Mouse (Mus musculus): Measurements from ENCODE around the gene Kpna4. TPM values are rescaled to one million over a fixed set of nuclear protein-coding genes. Genes with fewer than 3 reads are reported as not detected.

The Kpna4 gene
- total RNA-seq, 1 experiment = 33.8 TPM

GRCm38 (mm10) chr3:69125891-69126508 is 913 bp downstream of the Kpna4 start:
- in situ Hi-C loops (cut with MboI; ENCODE audit: low sequenced_read_pairs in 2 of 2, unreplicated experiment in 2 of 2) = no loop called here
- peak; percentile 41 for DNase-seq (ENCODE audit: low read depth, low spot score)
- TF ChIP-seq ZC3H11A (IDR thresholded peaks at IDR 0.05; ENCODE audit: borderline replicate concordance, low read depth, low read length) = no peak
- TF ChIP-seq ZNF384 (IDR thresholded peaks at IDR 0.05; ENCODE audit: low read depth, low read length) = no peak
- TF ChIP-seq HCFC1 (IDR thresholded peaks at IDR 0.05; ENCODE audit: borderline replicate concordance, insufficient read depth, low read length) = no peak
- no peak for TF ChIP-seq CHD2 (IDR thresholded peaks at IDR 0.05; ENCODE audit: low read depth, low read length)
- no peak for TF ChIP-seq MAFK (IDR thresholded peaks at IDR 0.05; ENCODE audit: insufficient read depth, low read depth, low read length)

GRCm38 (mm10) chr3:69125461-69125860 is 1.5 kb downstream of the Kpna4 start:
- Histone ChIP-seq H3K4me1 (ENCODE audit: control insufficient read depth in 2 of 2, insufficient read depth in 2 of 2, low read length in 2 of 2, poor library complexity in 1 of 2) (no peaks in the 10 kb centered on the region), H3K9ac (ENCODE audit: insufficient read depth, low read depth, low read length, poor library complexity, severe bottlenecking) (no peak overlapping the region; the same call in 1 of the 2 replicates), H3K36me3 (ENCODE audit: control insufficient read depth, insufficient read depth, low read length, poor library complexity, severe bottlenecking) (no peaks in the 10 kb centered on the region; the same call in 1 of the 2 replicates), H3K4me3 (ENCODE audit: insufficient read depth in 1 of 2, low read depth in 1 of 2, low read length in 2 of 2, poor library complexity in 1 of 2, severe bottlenecking in 1 of 2) (peak overlapping the region in 1 of 2 experiments; percentile 90; a peak in 2 of 4 replicates), H3K9me3 (ENCODE audit: control insufficient read depth, insufficient read depth, low read depth, low read length) (no peaks in the 10 kb centered on the region), H3K27ac (ENCODE audit: insufficient read depth, low read depth, low read length, poor library complexity, severe bottlenecking) (no peak overlapping the region)
- no peak for TF ChIP-seq HCFC1 (IDR thresholded peaks at IDR 0.05; ENCODE audit: borderline replicate concordance, insufficient read depth, low read length)
- TF ChIP-seq CHD2 (IDR thresholded peaks at IDR 0.05; ENCODE audit: low read depth, low read length) = no peak
- TF ChIP-seq MAFK (IDR thresholded peaks at IDR 0.05; ENCODE audit: insufficient read depth, low read depth, low read length) = no peak
- no peak for TF ChIP-seq ZNF384 (IDR thresholded peaks at IDR 0.05; ENCODE audit: low read depth, low read length)
- in situ Hi-C loops (cut with MboI; ENCODE audit: low sequenced_read_pairs in 2 of 2, unreplicated experiment in 2 of 2) = no loop called here
- no peak for DNase-seq (ENCODE audit: low read depth, low spot score)

More at GRCm38 (mm10) chr3:69125891-69126508, 913 bp downstream of the Kpna4 start:
- Histone ChIP-seq H3K4me3 (ENCODE audit: insufficient read depth in 1 of 2, low read depth in 1 of 2, low read length in 2 of 2, poor library complexity in 1 of 2, severe bottlenecking in 1 of 2) (peak overlapping the region; percentile 82 to 90), H3K9ac (ENCODE audit: insufficient read depth, low read depth, low read length, poor library complexity, severe bottlenecking) (peak overlapping the region; percentile 85), H3K4me1 (ENCODE audit: control insufficient read depth in 2 of 2, insufficient read depth in 2 of 2, low read length in 2 of 2, poor library complexity in 1 of 2) (no peaks in the 10 kb centered on the region), H3K27ac (ENCODE audit: insufficient read depth, low read depth, low read length, poor library complexity, severe bottlenecking) (no peak overlapping the region), H3K36me3 (ENCODE audit: control insufficient read depth, insufficient read depth, low read length, poor library complexity, severe bottlenecking) (no peaks in the 10 kb centered on the region), H3K9me3 (ENCODE audit: control insufficient read depth, insufficient read depth, low read depth, low read length) (no peaks in the 10 kb centered on the region)

- no peak overlapping the region for H3K4me3 ChIP-seq (ENCODE audit: insufficient read depth in 1 of 2, low read depth in 1 of 2, low read length in 2 of 2, poor library complexity in 1 of 2, severe bottlenecking in 1 of 2)
- TF ChIP-seq ZNF384 (IDR thresholded peaks at IDR 0.05; ENCODE audit: low read depth, low read length) = no peak
- peak; percentile 92 for TF ChIP-seq MAFK (IDR thresholded peaks at IDR 0.05; ENCODE audit: insufficient read depth, low read depth, low read length)
- no peak for TF ChIP-seq ZC3H11A (IDR thresholded peaks at IDR 0.05; ENCODE audit: borderline replicate concordance, low read depth, low read length)
- DNase-seq (ENCODE audit: low read depth, low spot score) = peak; percentile 17
- in situ Hi-C loops (cut with MboI; ENCODE audit: low sequenced_read_pairs in 2 of 2, unreplicated experiment in 2 of 2) = no loop called here
- peaks cover 2 to 6% of the 10 kb centered on the region in 2 experiments; a peak in 2 of 4 replicates for H3K4me1 ChIP-seq (ENCODE audit: control insufficient read depth in 2 of 2, insufficient read depth in 2 of 2, low read length in 2 of 2, poor library complexity in 1 of 2)
- no peaks in the 10 kb centered on the region; the same call in 1 of the 2 replicates for H3K36me3 ChIP-seq (ENCODE audit: control insufficient read depth, insufficient read depth, low read length, poor library complexity, severe bottlenecking)
- H3K27ac ChIP-seq (ENCODE audit: insufficient read depth, low read depth, low read length, poor library complexity, severe bottlenecking) = no peak overlapping the region; the same call in 1 of the 2 replicates
- H3K9ac ChIP-seq (ENCODE audit: insufficient read depth, low read depth, low read length, poor library complexity, severe bottlenecking) = 0 out of 2 replicates have a peak overlapping the region, but pooled peaks have one; percentile 4
- no peaks in the 10 kb centered on the region for H3K9me3 ChIP-seq (ENCODE audit: control insufficient read depth, insufficient read depth, low read depth, low read length)
These were observed 8.1 kb downstream of the Kpna4 start for GRCm38 (mm10) chr3:69118827-69119226.

GRCm38 (mm10) chr3:69114760-69115159 is 12.2 kb downstream of the Kpna4 start:
- no peak for DNase-seq (ENCODE audit: low read depth, low spot score)
- H3K36me3 ChIP-seq (ENCODE audit: control insufficient read depth, insufficient read depth, low read length, poor library complexity, severe bottlenecking) = no peaks in the 10 kb centered on the region
- H3K27ac ChIP-seq (ENCODE audit: insufficient read depth, low read depth, low read length, poor library complexity, severe bottlenecking) = no peak overlapping the region
- no peak overlapping the region for H3K9ac ChIP-seq (ENCODE audit: insufficient read depth, low read depth, low read length, poor library complexity, severe bottlenecking)
- no peak for TF ChIP-seq ZC3H11A (IDR thresholded peaks at IDR 0.05; ENCODE audit: borderline replicate concordance, low read depth, low read length)
- TF ChIP-seq HCFC1 (IDR thresholded peaks at IDR 0.05; ENCODE audit: borderline replicate concordance, insufficient read depth, low read length) = no peak
- TF ChIP-seq MAFK (IDR thresholded peaks at IDR 0.05; ENCODE audit: insufficient read depth, low read depth, low read length) = no peak
- no peak for TF ChIP-seq CHD2 (IDR thresholded peaks at IDR 0.05; ENCODE audit: low read depth, low read length)
- TF ChIP-seq ZNF384 (IDR thresholded peaks at IDR 0.05; ENCODE audit: low read depth, low read length) = no peak
- in situ Hi-C loops (cut with MboI; ENCODE audit: low sequenced_read_pairs in 2 of 2, unreplicated experiment in 2 of 2) = no loop called here
- H3K4me1 ChIP-seq (ENCODE audit: control insufficient read depth in 2 of 2, insufficient read depth in 2 of 2, low read length in 2 of 2, poor library complexity in 1 of 2) = peaks cover 2 to 6% of the 10 kb centered on the region in 2 experiments; a peak in 2 of 4 replicates
- no peaks in the 10 kb centered on the region for H3K9me3 ChIP-seq (ENCODE audit: control insufficient read depth, insufficient read depth, low read depth, low read length)
- no peak overlapping the region for H3K4me3 ChIP-seq (ENCODE audit: insufficient read depth in 1 of 2, low read depth in 1 of 2, low read length in 2 of 2, poor library complexity in 1 of 2, severe bottlenecking in 1 of 2)

Data from ES-E14 (cell line).